Mouse (Mus musculus): ENCODE data around the gene Pold1. TPM values are rescaled to one million over a fixed set of nuclear protein-coding genes. Genes with fewer than 3 reads are reported as not detected.

Pold1 gene
- polyA plus RNA-seq, 1 experiment from 2014 or later: 19.4 TPM

- peaks cover 10% of the 10 kb centered on the region for H3K4me1 ChIP-seq (ENCODE audit: control insufficient read depth, insufficient read depth, low read length)
- no peak overlapping the region for H3K9ac ChIP-seq (ENCODE audit: low read depth, low read length)
- H3K27ac ChIP-seq (ENCODE audit: low read length): no peak overlapping the region
- no peak overlapping the region for H3K4me2 ChIP-seq (ENCODE audit: low read length)
- no peaks in the 10 kb centered on the region for H3K9me3 ChIP-seq (replicated peaks; ENCODE audit: control insufficient read depth, low read length, poor library complexity, severe bottlenecking)
- WGBS: 97% methylated on average over 3 of the region's 3 CpGs
- ATAC-seq: no peak
- H3K36me3 ChIP-seq (ENCODE audit: control insufficient read depth, insufficient read depth, low read length): peaks cover 4% of the 10 kb centered on the region; the same call in 1 of the 2 replicates
- no peaks in the 10 kb centered on the region for H3K27me3 ChIP-seq (ENCODE audit: control insufficient read depth, insufficient read depth, low read depth, low read length)
- H3K4me3 ChIP-seq (ENCODE audit: low read depth, low read length): no peak overlapping the region
These were observed 2.4 kb downstream of the Pold1 start for GRCm38 (mm10) chr7:44546274-44546673.

- peaks cover 7% of the 10 kb centered on the region for H3K4me1 ChIP-seq (ENCODE audit: control insufficient read depth, insufficient read depth, low read length)
- H3K4me2 ChIP-seq (ENCODE audit: low read length): no peak overlapping the region
- H3K36me3 ChIP-seq (ENCODE audit: control insufficient read depth, insufficient read depth, low read length): peaks cover 4% of the 10 kb centered on the region; the same call in 1 of the 2 replicates
- no peaks in the 10 kb centered on the region for H3K9me3 ChIP-seq (replicated peaks; ENCODE audit: control insufficient read depth, low read length, poor library complexity, severe bottlenecking)
- WGBS: 82% methylated on average over 12 of the region's 12 CpGs
- no peak overlapping the region for H3K9ac ChIP-seq (ENCODE audit: low read depth, low read length)
- no peak overlapping the region for H3K27ac ChIP-seq (ENCODE audit: low read length)
- H3K27me3 ChIP-seq (ENCODE audit: control insufficient read depth, insufficient read depth, low read depth, low read length): no peaks in the 10 kb centered on the region
- no peak overlapping the region for H3K4me3 ChIP-seq (ENCODE audit: low read depth, low read length)
- ATAC-seq: no peak
These were observed 5.6 kb downstream of the Pold1 start for GRCm38 (mm10) chr7:44543071-44543470.

GRCm38 (mm10) chr7:44542555-44542954 lies 6.1 kb downstream of the Pold1 start:
- no peak overlapping the region for H3K9ac ChIP-seq (ENCODE audit: low read depth, low read length)
- H3K36me3 ChIP-seq (ENCODE audit: control insufficient read depth, insufficient read depth, low read length): peaks cover 4% of the 10 kb centered on the region; the same call in 1 of the 2 replicates
- no peak overlapping the region for H3K27ac ChIP-seq (ENCODE audit: low read length)
- no peak overlapping the region for H3K4me3 ChIP-seq (ENCODE audit: low read depth, low read length)
- no peaks in the 10 kb centered on the region for H3K27me3 ChIP-seq (ENCODE audit: control insufficient read depth, insufficient read depth, low read depth, low read length)
- ATAC-seq: no peak
- H3K4me2 ChIP-seq (ENCODE audit: low read length): no peak overlapping the region
- H3K9me3 ChIP-seq (replicated peaks; ENCODE audit: control insufficient read depth, low read length, poor library complexity, severe bottlenecking): no peaks in the 10 kb centered on the region
- 95% methylated on average over 11 of the region's 11 CpGs for WGBS
- H3K4me1 ChIP-seq (ENCODE audit: control insufficient read depth, insufficient read depth, low read length): peaks cover 2% of the 10 kb centered on the region

- no peak overlapping the region for H3K27ac ChIP-seq (ENCODE audit: low read length)
- H3K27me3 ChIP-seq (ENCODE audit: control insufficient read depth, insufficient read depth, low read depth, low read length): no peaks in the 10 kb centered on the region
- no peak overlapping the region for H3K9ac ChIP-seq (ENCODE audit: low read depth, low read length)
- H3K4me3 ChIP-seq (ENCODE audit: low read depth, low read length): no peak overlapping the region
- ATAC-seq: no peak
- no peak overlapping the region for H3K4me2 ChIP-seq (ENCODE audit: low read length)
- no peaks in the 10 kb centered on the region for H3K9me3 ChIP-seq (replicated peaks; ENCODE audit: control insufficient read depth, low read length, poor library complexity, severe bottlenecking)
- no peaks in the 10 kb centered on the region for H3K4me1 ChIP-seq (ENCODE audit: control insufficient read depth, insufficient read depth, low read length)
- 94% methylated on average over 40 of the region's 41 CpGs for WGBS
- H3K36me3 ChIP-seq (ENCODE audit: control insufficient read depth, insufficient read depth, low read length): peaks cover 4% of the 10 kb centered on the region; the same call in 1 of the 2 replicates
These were observed 9.7 kb downstream of the Pold1 start for GRCm38 (mm10) chr7:44538756-44539624.

GRCm38 (mm10) chr7:44537496-44537895 lies 11.2 kb downstream of the Pold1 start:
- no peaks in the 10 kb centered on the region for H3K4me1 ChIP-seq (ENCODE audit: control insufficient read depth, insufficient read depth, low read length)
- H3K9me3 ChIP-seq (replicated peaks; ENCODE audit: control insufficient read depth, low read length, poor library complexity, severe bottlenecking): no peaks in the 10 kb centered on the region
- no peaks in the 10 kb centered on the region for H3K27me3 ChIP-seq (ENCODE audit: control insufficient read depth, insufficient read depth, low read depth, low read length)
- no peak overlapping the region for H3K27ac ChIP-seq (ENCODE audit: low read length)
- H3K36me3 ChIP-seq (ENCODE audit: control insufficient read depth, insufficient read depth, low read length): peaks cover 4% of the 10 kb centered on the region; the same call in 1 of the 2 replicates
- H3K4me2 ChIP-seq (ENCODE audit: low read length): no peak overlapping the region
- WGBS: 93% methylated on average over 13 of the region's 13 CpGs
- no peak for ATAC-seq
- no peak overlapping the region for H3K4me3 ChIP-seq (ENCODE audit: low read depth, low read length)
- H3K9ac ChIP-seq (ENCODE audit: low read depth, low read length): no peak overlapping the region

GRCm38 (mm10) chr7:44537009-44537408 lies 11.6 kb downstream of the Pold1 start:
- no peak overlapping the region for H3K4me2 ChIP-seq (ENCODE audit: low read length)
- no peak overlapping the region for H3K4me3 ChIP-seq (ENCODE audit: low read depth, low read length)
- no peak overlapping the region for H3K9ac ChIP-seq (ENCODE audit: low read depth, low read length)
- H3K4me1 ChIP-seq (ENCODE audit: control insufficient read depth, insufficient read depth, low read length): no peaks in the 10 kb centered on the region
- H3K27me3 ChIP-seq (ENCODE audit: control insufficient read depth, insufficient read depth, low read depth, low read length): no peaks in the 10 kb centered on the region
- H3K9me3 ChIP-seq (replicated peaks; ENCODE audit: control insufficient read depth, low read length, poor library complexity, severe bottlenecking): no peaks in the 10 kb centered on the region
- no peak for ATAC-seq
- H3K36me3 ChIP-seq (ENCODE audit: control insufficient read depth, insufficient read depth, low read length): peaks cover 4% of the 10 kb centered on the region; the same call in 1 of the 2 replicates
- H3K27ac ChIP-seq (ENCODE audit: low read length): no peak overlapping the region
- 78% methylated on average over 7 of the region's 7 CpGs for WGBS

GRCm38 (mm10) chr7:44536590-44536968 lies 12.1 kb downstream of the Pold1 start:
- ATAC-seq: no peak
- Histone ChIP-seq H3K4me1 (ENCODE audit: control insufficient read depth, insufficient read depth, low read length) (no peaks in the 10 kb centered on the region), H3K9me3 (replicated peaks; ENCODE audit: control insufficient read depth, low read length, poor library complexity, severe bottlenecking) (no peaks in the 10 kb centered on the region), H3K36me3 (ENCODE audit: control insufficient read depth, insufficient read depth, low read length) (peaks cover 4% of the 10 kb centered on the region; the same call in 1 of the 2 replicates), H3K27me3 (ENCODE audit: control insufficient read depth, insufficient read depth, low read depth, low read length) (no peaks in the 10 kb centered on the region), H3K4me3 (ENCODE audit: low read depth, low read length) (no peak overlapping the region), H3K27ac (ENCODE audit: low read length) (no peak overlapping the region), H3K4me2 (ENCODE audit: low read length) (no peak overlapping the region), H3K9ac (ENCODE audit: low read depth, low read length) (no peak overlapping the region)
- WGBS: 91% methylated on average over 6 of the region's 6 CpGs

GRCm38 (mm10) chr7:44535657-44536589 lies 12.7 kb downstream of the Pold1 start:
- ATAC-seq: no peak
- no peaks in the 10 kb centered on the region for H3K4me1 ChIP-seq (ENCODE audit: control insufficient read depth, insufficient read depth, low read length)
- no peak overlapping the region for H3K27ac ChIP-seq (ENCODE audit: low read length)
- WGBS: 93% methylated on average over 27 of the region's 27 CpGs
- no peak overlapping the region for H3K4me3 ChIP-seq (ENCODE audit: low read depth, low read length)
- H3K9ac ChIP-seq (ENCODE audit: low read depth, low read length): no peak overlapping the region
- no peaks in the 10 kb centered on the region for H3K27me3 ChIP-seq (ENCODE audit: control insufficient read depth, insufficient read depth, low read depth, low read length)
- no peaks in the 10 kb centered on the region for H3K9me3 ChIP-seq (replicated peaks; ENCODE audit: control insufficient read depth, low read length, poor library complexity, severe bottlenecking)
- H3K4me2 ChIP-seq (ENCODE audit: low read length): no peak overlapping the region
- peaks cover 4% of the 10 kb centered on the region; the same call in 1 of the 2 replicates for H3K36me3 ChIP-seq (ENCODE audit: control insufficient read depth, insufficient read depth, low read length)
